Mouse (Mus musculus) 416B (cell line): ENCODE data around the gene Vps33a.
"Not testable (repeated sequence)": the region's sequence is repeated elsewhere in the genome, so short reads cannot be mapped to it uniquely, and the experiment has no call there.

Experiments
- DNase-seq: peaks from one replicate; pipeline ENCODE4 v3.0.0; 2011; ENCODE audit warnings: low read depth

Gene Vps33a

GRCm38 (mm10) chr5:123524393-123524750 lies 48.5 kb downstream of the Vps33a start:
- no peak for DNase-seq

- peak; percentile 98 for DNase-seq
Observed at GRCm38 (mm10) chr5:123523692-123524392, 49.0 kb downstream of the Vps33a start, which contains the start of gene Diablo. Gene Diablo, minus strand, starts transcription at chr5:123524176.

GRCm38 (mm10) chr5:123522166-123522565 lies 50.7 kb downstream of the Vps33a start:
- no peak for DNase-seq

GRCm38 (mm10) chr5:123521621-123522020 lies 51.2 kb downstream of the Vps33a start:
- no peak for DNase-seq

GRCm38 (mm10) chr5:123520666-123521065 lies 52.2 kb downstream of the Vps33a start:
- no peak for DNase-seq

DNA sequence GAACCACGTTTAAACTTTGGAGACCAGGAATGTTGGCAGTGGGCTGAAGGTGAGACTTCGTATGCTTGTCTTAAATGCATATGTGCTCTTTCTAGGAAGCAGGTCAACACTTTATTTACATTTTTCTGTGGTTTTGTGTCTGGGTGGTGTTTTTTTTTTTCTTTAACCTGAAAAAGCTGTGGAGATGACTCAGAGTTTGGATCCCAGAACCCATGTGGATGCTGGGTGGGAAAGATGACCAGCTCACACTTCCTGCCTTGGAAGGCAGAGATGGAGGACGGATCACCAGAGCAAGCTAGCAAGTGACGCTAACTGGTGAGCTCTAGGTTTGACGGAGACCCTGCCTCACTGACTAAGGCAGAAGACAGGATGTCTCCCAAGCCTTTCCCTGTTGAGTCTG lies 58.0 kb downstream of the Vps33a start:
- DNase-seq, result no peak

GRCm38 (mm10) chr5:123512102-123512501 lies 60.7 kb downstream of the Vps33a start:
- no peak for DNase-seq

- not testable (repeated sequence) for DNase-seq
Observed at GRCm38 (mm10) chr5:123511426-123511825, 61.4 kb downstream of the Vps33a start.

DNA sequence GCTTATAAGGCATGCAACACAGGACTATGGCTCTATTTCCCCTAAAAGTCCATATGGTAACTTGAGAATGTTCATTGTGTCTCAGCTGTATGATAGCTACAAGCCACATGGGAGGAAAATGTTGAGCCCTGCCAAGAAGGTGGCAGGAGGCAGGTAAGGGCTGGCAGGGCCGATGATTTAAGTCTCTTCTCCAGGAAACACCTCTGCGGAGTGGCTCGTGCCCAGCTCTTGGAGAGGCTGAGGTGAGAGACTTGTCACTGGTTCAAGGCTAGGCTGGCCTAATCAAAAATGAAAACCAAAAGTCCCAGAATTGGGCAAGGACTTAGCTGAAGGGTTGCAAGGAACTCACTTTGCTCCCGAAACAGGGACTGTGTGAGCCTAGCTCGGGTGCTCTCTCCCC lies 62.7 kb downstream of the Vps33a start, which contains the start of gene B3gnt4:
TSS of gene B3gnt4 (plus strand) at position 301 of the 400 bp plus-strand sequence.
- DNase-seq, result no peak

DNA sequence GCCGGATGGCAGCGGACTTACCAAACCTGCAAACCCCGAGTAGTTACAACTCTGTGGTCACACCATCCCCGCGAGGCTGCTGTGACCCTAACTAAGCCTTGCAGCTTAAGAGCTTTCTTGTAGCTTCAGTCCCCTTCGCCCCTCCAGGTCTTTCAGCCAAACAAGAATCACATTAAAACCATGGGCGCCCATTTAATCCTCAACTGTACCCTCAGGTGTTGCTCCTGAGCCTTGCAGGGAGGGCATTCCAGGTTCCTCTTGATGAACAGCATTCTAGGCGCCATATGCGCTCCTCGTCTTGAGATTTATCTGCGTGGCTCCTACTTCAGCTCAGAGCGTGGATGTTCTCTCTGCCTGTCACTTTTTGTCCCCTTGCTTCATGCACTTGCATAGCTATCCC lies 63.9 kb downstream of the Vps33a start:
- no peak for DNase-seq

DNA sequence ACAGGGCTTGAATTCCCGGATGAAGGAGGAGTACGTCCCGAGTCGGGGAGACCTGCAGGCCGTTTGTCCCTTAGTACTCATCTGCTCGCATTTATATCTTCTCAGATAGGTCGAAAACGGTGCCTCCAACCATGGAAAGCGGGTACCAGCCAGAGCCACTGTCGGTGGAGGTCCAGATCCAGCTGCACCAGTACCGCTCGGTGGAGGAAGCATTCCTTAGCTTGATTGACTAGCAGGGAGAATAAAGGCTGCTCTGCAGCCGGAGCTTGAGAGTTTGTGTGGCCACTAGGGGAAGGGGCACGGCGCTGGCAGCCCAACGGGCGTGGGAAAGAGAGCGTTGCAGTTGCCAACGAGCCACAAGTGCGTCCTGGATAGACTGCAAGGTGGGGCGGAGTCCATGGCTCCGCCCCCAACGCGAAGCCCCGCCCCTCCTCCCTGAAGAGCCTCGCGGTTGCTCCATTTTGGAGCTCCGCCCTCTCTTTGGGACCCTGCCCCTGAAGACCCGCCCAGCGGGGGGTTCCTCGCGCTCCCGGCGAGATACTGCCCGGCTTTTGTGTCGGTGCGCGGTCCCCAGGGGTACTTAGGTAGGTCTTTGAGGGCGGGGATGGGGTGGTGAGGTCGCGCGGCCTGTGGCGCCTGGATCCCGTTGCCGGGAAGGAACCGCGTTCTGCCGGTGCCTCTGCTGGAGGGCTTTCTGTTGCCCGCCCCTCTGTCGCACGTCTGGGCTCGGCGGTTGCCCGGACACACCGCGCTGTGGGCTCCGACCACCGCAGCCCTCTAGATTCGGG lies 64.7 kb downstream of the Vps33a start:
- DNase-seq, result no peak

DNA sequence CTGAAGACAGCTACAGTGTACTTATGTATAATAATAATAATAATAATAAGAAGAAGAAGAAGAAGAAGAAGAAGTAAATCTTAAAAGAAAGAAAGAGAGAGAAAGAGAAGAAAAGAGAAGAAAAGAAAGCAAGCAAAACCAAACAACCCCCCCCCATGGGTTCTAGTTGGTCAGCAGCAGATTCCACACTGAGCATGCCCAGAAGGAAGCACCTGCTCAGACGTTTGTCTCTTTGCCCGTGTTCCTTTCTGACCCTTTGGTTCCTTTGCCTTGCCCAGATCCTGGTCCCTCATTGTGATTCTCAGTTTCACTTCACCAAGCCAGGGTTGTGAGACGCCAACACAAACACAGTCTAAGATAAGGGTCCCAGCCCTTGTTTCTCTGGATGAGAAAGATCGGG lies 70.9 kb downstream of the Vps33a start:
- DNase-seq, result peak; percentile 60

DNA sequence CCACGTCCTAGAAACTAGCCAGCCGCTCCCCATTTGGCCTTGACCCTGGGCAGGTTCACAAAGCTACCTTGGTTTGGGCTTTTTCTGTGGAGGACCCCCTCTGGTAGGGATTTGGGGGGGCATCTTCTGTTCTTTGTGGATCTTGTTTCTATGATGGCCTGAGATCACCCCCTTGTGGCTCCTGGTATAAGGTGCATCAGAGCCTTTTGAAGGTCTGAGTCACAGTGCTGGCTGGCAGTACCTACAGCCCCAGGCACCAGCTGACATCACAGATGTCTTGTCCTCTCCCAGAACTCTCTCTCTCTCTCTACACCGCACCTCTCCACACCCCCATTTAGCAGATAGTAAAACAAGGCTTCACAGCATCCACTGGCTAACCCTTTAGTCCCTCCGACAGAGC lies 73.1 kb downstream of the Vps33a start:
- peak; percentile 63 for DNase-seq

- no peak for DNase-seq
Observed at GRCm38 (mm10) chr5:123489935-123490334, 82.9 kb downstream of the Vps33a start.

GRCm38 (mm10) chr5:123489112-123489785 lies 83.6 kb downstream of the Vps33a start, which contains the start of the genes Lrrc43 and Il31:
Gene Lrrc43, plus strand, starts transcription at chr5:123489305.
Gene Il31, minus strand, starts transcription at chr5:123489489.
- DNase-seq, result no peak

GRCm38 (mm10) chr5:123487659-123488395 lies 85.0 kb downstream of the Vps33a start:
- DNase-seq, result peak; percentile 64
